Mouse (Mus musculus): ENCODE data around the gene Moxd1. TPM values are rescaled to one million over a fixed set of nuclear protein-coding genes. Genes with fewer than 3 reads are reported as not detected.

Gene Moxd1
- total and polyA plus RNA-seq, 2 experiments, result not detected

- no peak overlapping the region for H3K4me3 ChIP-seq (ENCODE audit: insufficient read depth, low read depth, low read length)
- no peaks in the 10 kb centered on the region; the same call in 1 of the 2 replicates for H3K4me1 ChIP-seq (ENCODE audit: control insufficient read depth, insufficient read depth, low read length)
- no peak for DNase-seq (ENCODE audit: extremely low read depth, low read depth, low spot score)
- no peaks in the 10 kb centered on the region for H3K79me2 ChIP-seq (ENCODE audit: control insufficient read depth, insufficient read depth, low read length)
- no peaks in the 10 kb centered on the region for H3K27me3 ChIP-seq (ENCODE audit: control insufficient read depth, insufficient read depth, low read length)
- H3K27ac ChIP-seq (replicated peaks; ENCODE audit: insufficient read depth, low read depth, low read length), result no peak overlapping the region
- H3K9ac ChIP-seq (ENCODE audit: low read depth, low read length), result no peak overlapping the region
- no peak for TF ChIP-seq CTCF (IDR thresholded peaks at IDR 0.05; ENCODE audit: low read depth, low read length)
- no peaks in the 10 kb centered on the region for H3K36me3 ChIP-seq (ENCODE audit: control insufficient read depth, insufficient read depth, low read length)
Measured at GRCm38 (mm10) chr10:24251631-24252030, 28.3 kb downstream of the Moxd1 start.

GRCm38 (mm10) chr10:24258150-24258549 lies 34.8 kb downstream of the Moxd1 start:
- Histone ChIP-seq H3K27ac (replicated peaks; ENCODE audit: insufficient read depth, low read depth, low read length) (no peak overlapping the region), H3K36me3 (ENCODE audit: control insufficient read depth, insufficient read depth, low read length) (no peaks in the 10 kb centered on the region), H3K4me3 (ENCODE audit: insufficient read depth, low read depth, low read length) (no peak overlapping the region), H3K9ac (ENCODE audit: low read depth, low read length) (no peak overlapping the region), H3K4me1 (ENCODE audit: control insufficient read depth, insufficient read depth, low read length) (peaks cover 2% of the 10 kb centered on the region; the same call in 1 of the 2 replicates), H3K79me2 (ENCODE audit: control insufficient read depth, insufficient read depth, low read length) (no peaks in the 10 kb centered on the region), H3K27me3 (ENCODE audit: control insufficient read depth, insufficient read depth, low read length) (no peaks in the 10 kb centered on the region)
- DNase-seq (ENCODE audit: extremely low read depth, low read depth, low spot score), result no peak
- no peak for TF ChIP-seq CTCF (IDR thresholded peaks at IDR 0.05; ENCODE audit: low read depth, low read length)
- WGBS, result 65% methylated on average over 7 of the region's 7 CpGs

DNA sequence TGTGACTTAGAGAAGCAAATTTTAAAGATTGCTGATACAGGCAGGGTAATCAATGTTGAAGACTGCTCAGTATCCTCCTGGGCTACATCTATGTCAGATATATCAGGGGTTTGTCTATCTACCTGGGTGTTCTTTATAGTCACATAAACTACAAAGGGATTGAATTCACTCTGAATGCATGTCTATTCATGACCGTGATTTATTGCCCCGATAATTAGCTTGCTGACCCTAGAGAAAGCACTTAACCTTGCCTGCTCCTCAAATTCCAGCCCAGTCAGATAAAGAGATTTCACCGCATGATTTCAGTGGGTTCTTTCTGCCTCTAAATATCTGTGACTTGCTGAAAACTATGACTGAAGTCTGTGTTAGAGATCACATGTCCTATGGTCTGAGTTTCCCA lies 35.6 kb downstream of the Moxd1 start:
- TF ChIP-seq POLR2A (IDR thresholded peaks at IDR 0.05; ENCODE audit: extremely low read depth, insufficient read depth, low read length), result no peak
- TF ChIP-seq CTCF (IDR thresholded peaks at IDR 0.05; ENCODE audit: low read depth, low read length), result no peak
- H3K4me3 ChIP-seq (ENCODE audit: insufficient read depth, low read depth, low read length), result no peak overlapping the region
- H3K9ac ChIP-seq (ENCODE audit: low read depth, low read length), result no peak overlapping the region
- no peak for DNase-seq (ENCODE audit: extremely low read depth, low read depth, low spot score)
- peaks cover 2% of the 10 kb centered on the region; the same call in 1 of the 2 replicates for H3K4me1 ChIP-seq (ENCODE audit: control insufficient read depth, insufficient read depth, low read length)
- H3K36me3 ChIP-seq (ENCODE audit: control insufficient read depth, insufficient read depth, low read length), result no peaks in the 10 kb centered on the region
- no peaks in the 10 kb centered on the region for H3K27me3 ChIP-seq (ENCODE audit: control insufficient read depth, insufficient read depth, low read length)
- 87% methylated on average over 3 of the region's 3 CpGs for WGBS
- no peak overlapping the region for H3K27ac ChIP-seq (replicated peaks; ENCODE audit: insufficient read depth, low read depth, low read length)
- no peaks in the 10 kb centered on the region for H3K79me2 ChIP-seq (ENCODE audit: control insufficient read depth, insufficient read depth, low read length)

GRCm38 (mm10) chr10:24259794-24260590 lies 36.7 kb downstream of the Moxd1 start:
- Histone ChIP-seq H3K4me1 (ENCODE audit: control insufficient read depth, insufficient read depth, low read length) (peaks cover 2% of the 10 kb centered on the region; the same call in 1 of the 2 replicates), H3K27me3 (ENCODE audit: control insufficient read depth, insufficient read depth, low read length) (no peaks in the 10 kb centered on the region), H3K79me2 (ENCODE audit: control insufficient read depth, insufficient read depth, low read length) (no peaks in the 10 kb centered on the region), H3K9ac (ENCODE audit: low read depth, low read length) (no peak overlapping the region), H3K27ac (replicated peaks; ENCODE audit: insufficient read depth, low read depth, low read length) (no peak overlapping the region), H3K36me3 (ENCODE audit: control insufficient read depth, insufficient read depth, low read length) (no peaks in the 10 kb centered on the region), H3K4me3 (ENCODE audit: insufficient read depth, low read depth, low read length) (no peak overlapping the region)
- WGBS, result 86% methylated on average over 5 of the region's 5 CpGs
- TF ChIP-seq POLR2A (IDR thresholded peaks at IDR 0.05; ENCODE audit: extremely low read depth, insufficient read depth, low read length), result no peak
- no peak for TF ChIP-seq CTCF (IDR thresholded peaks at IDR 0.05; ENCODE audit: low read depth, low read length)
- DNase-seq (ENCODE audit: extremely low read depth, low read depth, low spot score), result no peak

GRCm38 (mm10) chr10:24267520-24267919 lies 44.2 kb downstream of the Moxd1 start:
- no peak for DNase-seq (ENCODE audit: extremely low read depth, low read depth, low spot score)
- H3K36me3 ChIP-seq (ENCODE audit: control insufficient read depth, insufficient read depth, low read length), result no peaks in the 10 kb centered on the region
- H3K27ac ChIP-seq (replicated peaks; ENCODE audit: insufficient read depth, low read depth, low read length), result no peak overlapping the region
- no peak overlapping the region for H3K9ac ChIP-seq (ENCODE audit: low read depth, low read length)
- no peaks in the 10 kb centered on the region for H3K27me3 ChIP-seq (ENCODE audit: control insufficient read depth, insufficient read depth, low read length)
- WGBS, result 60% methylated on average over 2 of the region's 2 CpGs
- H3K79me2 ChIP-seq (ENCODE audit: control insufficient read depth, insufficient read depth, low read length), result no peaks in the 10 kb centered on the region
- no peaks in the 10 kb centered on the region; the same call in 1 of the 2 replicates for H3K4me1 ChIP-seq (ENCODE audit: control insufficient read depth, insufficient read depth, low read length)
- TF ChIP-seq POLR2A (IDR thresholded peaks at IDR 0.05; ENCODE audit: extremely low read depth, insufficient read depth, low read length) (no peak), CTCF (IDR thresholded peaks at IDR 0.05; ENCODE audit: low read depth, low read length) (no peak)
- H3K4me3 ChIP-seq (ENCODE audit: insufficient read depth, low read depth, low read length), result no peak overlapping the region

- WGBS, result 54% methylated on average over 6 of the region's 6 CpGs
- TF ChIP-seq POLR2A (IDR thresholded peaks at IDR 0.05; ENCODE audit: extremely low read depth, insufficient read depth, low read length), result no peak
- Histone ChIP-seq H3K9ac (ENCODE audit: low read depth, low read length) (no peak overlapping the region), H3K79me2 (ENCODE audit: control insufficient read depth, insufficient read depth, low read length) (no peaks in the 10 kb centered on the region), H3K4me3 (ENCODE audit: insufficient read depth, low read depth, low read length) (no peak overlapping the region), H3K36me3 (ENCODE audit: control insufficient read depth, insufficient read depth, low read length) (no peaks in the 10 kb centered on the region), H3K27me3 (ENCODE audit: control insufficient read depth, insufficient read depth, low read length) (0 out of 2 replicates have a peak, but pooled peaks cover 3% of the 10 kb centered on the region), H3K4me1 (ENCODE audit: control insufficient read depth, insufficient read depth, low read length) (no peaks in the 10 kb centered on the region; the same call in 1 of the 2 replicates), H3K27ac (replicated peaks; ENCODE audit: insufficient read depth, low read depth, low read length) (no peak overlapping the region)
- DNase-seq (ENCODE audit: extremely low read depth, low read depth, low spot score), result no peak
Measured at GRCm38 (mm10) chr10:24271077-24271637, 47.8 kb downstream of the Moxd1 start.
